Mouse (Mus musculus): ENCODE results near the gene Lin7b. TPM values are rescaled to one million over a fixed set of nuclear protein-coding genes. Genes with fewer than 3 reads are reported as not detected.

Lin7b gene
- polyA plus RNA-seq (2015; fragmentation: Nextera tagmentation; extraction: Ambion mirVana), result 2.3 and 2.5 TPM in 2 replicates

DNA sequence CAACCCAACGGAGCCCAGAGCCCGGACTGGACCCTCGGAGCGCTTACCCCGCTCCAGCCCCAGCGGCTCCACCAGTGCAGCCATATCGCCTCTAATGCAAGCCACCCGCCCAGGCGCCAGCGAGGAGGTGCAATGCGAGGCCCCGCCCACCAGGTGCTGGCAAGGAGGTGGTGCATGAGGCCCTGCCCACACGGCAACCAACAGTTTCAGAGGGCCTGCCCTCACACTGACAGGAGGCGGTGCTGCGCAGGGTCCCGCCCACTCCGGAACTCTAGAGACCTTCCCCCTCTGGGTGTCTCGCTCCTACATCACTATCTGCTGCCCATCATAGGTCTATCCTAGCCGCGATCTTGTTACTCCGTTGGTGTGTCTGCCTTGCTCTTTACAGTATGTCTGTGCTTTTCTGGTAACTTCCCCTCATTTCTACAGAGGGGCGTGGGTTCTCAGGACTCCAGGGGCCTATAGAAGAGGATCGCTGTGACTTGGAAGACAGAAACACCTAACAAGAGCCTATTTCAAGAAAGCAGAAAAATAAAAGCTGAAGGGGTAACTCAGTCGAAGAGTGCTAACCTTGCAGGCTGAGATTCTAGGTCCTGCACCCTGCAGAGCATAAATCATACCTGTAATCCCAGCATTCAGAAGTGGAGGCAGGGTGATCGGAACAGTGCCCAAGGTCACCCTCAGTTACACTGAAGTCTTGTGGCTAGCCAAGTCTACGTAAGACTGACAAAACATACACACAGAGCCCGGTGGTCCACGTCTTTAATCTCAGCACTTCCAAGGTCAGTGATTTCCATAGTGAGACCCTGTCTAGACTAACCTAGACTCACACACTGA is at the start of gene Lin7b:
Gene Lin7b (minus strand): TSS at position 109 of the 837 bp plus-strand sequence.
- Histone ChIP-seq H3K9me3 (no peaks in the 10 kb centered on the region), H3K36me3 (peaks cover 30% of the 10 kb centered on the region), H3K27me3 (peaks cover 29% of the 10 kb centered on the region), H3K4me1 (peaks cover 31% of the 10 kb centered on the region), H3K4me2 (peak within 1 kb of the TSS; percentile 88), H3K4me3 (peak within 1 kb of the TSS; percentile 57), H3K27ac (no peak within 1 kb of the TSS), H3K9ac (peak within 1 kb of the TSS; percentile 27)
- 12% methylated on average over 28 of the region's 28 CpGs for WGBS
- peak; percentile 64 for ATAC-seq (ENCODE audit: insufficient number of reproducible peaks, low FRiP score, low TSS enrichment, low read depth)

- no peak overlapping the region; the same call in 1 of the 2 replicates for H3K4me2 ChIP-seq
- ATAC-seq (ENCODE audit: insufficient number of reproducible peaks, low FRiP score, low TSS enrichment, low read depth), result no peak
- peaks cover 26% of the 10 kb centered on the region for H3K36me3 ChIP-seq
- H3K27ac ChIP-seq, result no peak overlapping the region
- no peak overlapping the region for H3K9ac ChIP-seq
- H3K9me3 ChIP-seq, result no peaks in the 10 kb centered on the region
- H3K4me1 ChIP-seq, result peaks cover 51% of the 10 kb centered on the region
- 10% methylated on average over 13 of the region's 13 CpGs for WGBS
- no peak overlapping the region for H3K4me3 ChIP-seq
- H3K27me3 ChIP-seq, result peaks cover 77% of the 10 kb centered on the region
Observed at GRCm38 (mm10) chr7:45417962-45418492, 47.6 kb upstream of the Lin7b start.

- Histone ChIP-seq H3K9ac (no peak overlapping the region; the same call in 1 of the 2 replicates), H3K4me3 (no peak overlapping the region)
Observed at GRCm38 (mm10) chr7:45415636-45416035, 45.3 kb upstream of the Lin7b start.

DNA sequence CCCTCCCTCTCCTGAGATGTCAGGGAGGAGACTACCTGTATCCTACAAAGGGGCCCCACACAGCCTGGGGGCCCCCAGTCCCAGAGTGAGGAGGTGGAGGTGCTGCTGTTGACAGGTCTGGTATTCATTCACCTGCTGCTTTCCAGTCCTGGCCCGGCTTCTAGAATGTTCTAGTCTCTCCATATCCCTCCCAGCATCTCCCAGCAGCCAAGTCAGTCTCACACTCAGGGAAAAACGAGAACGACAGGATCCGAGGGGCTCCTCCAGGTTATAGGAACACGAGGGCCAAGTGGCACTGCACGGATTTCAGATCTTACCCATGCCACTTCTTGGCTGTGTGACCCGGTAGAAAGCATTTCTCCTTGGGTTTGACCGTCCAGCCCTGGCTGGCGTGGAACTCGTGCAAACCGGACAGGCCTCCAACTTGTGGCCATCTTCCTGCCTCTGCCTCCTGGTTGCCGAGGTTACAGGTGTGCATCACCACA is 44.4 kb upstream of the Lin7b start:
- H3K27ac ChIP-seq, result no peak overlapping the region
- no peaks in the 10 kb centered on the region for H3K9me3 ChIP-seq
- 0 out of 2 replicates have a peak overlapping the region, but pooled peaks have one; percentile 61 for H3K4me3 ChIP-seq
- H3K4me2 ChIP-seq, result no peak overlapping the region
- ATAC-seq (ENCODE audit: insufficient number of reproducible peaks, low FRiP score, low TSS enrichment, low read depth), result no peak
- WGBS, result 34% methylated on average over 12 of the region's 12 CpGs
- H3K36me3 ChIP-seq, result no peaks in the 10 kb centered on the region
- peaks cover 94% of the 10 kb centered on the region for H3K27me3 ChIP-seq
- H3K9ac ChIP-seq, result no peak overlapping the region
- peaks cover 46% of the 10 kb centered on the region for H3K4me1 ChIP-seq

More at GRCm38 (mm10) chr7:45415636-45416035, 45.3 kb upstream of the Lin7b start:
- Histone ChIP-seq H3K9me3 (no peaks in the 10 kb centered on the region), H3K4me1 (peaks cover 53% of the 10 kb centered on the region), H3K36me3 (peaks cover 2% of the 10 kb centered on the region; the same call in 1 of the 2 replicates), H3K4me2 (peak overlapping the region; percentile 12; the same call in 1 of the 2 replicates), H3K27ac (no peak overlapping the region), H3K27me3 (peaks cover 93% of the 10 kb centered on the region)
- ATAC-seq (ENCODE audit: insufficient number of reproducible peaks, low FRiP score, low TSS enrichment, low read depth), result no peak
- 13% methylated on average over 37 of the region's 37 CpGs for WGBS

- Histone ChIP-seq H3K27ac (peak overlapping the region; percentile 72), H3K27me3 (peaks cover 95% of the 10 kb centered on the region), H3K36me3 (no peaks in the 10 kb centered on the region), H3K9me3 (no peaks in the 10 kb centered on the region), H3K4me1 (peaks cover 43% of the 10 kb centered on the region), H3K9ac (peak overlapping the region; percentile 52), H3K4me2 (peak overlapping the region; percentile 95), H3K4me3 (peak overlapping the region; percentile 61)
- ATAC-seq (ENCODE audit: insufficient number of reproducible peaks, low FRiP score, low TSS enrichment, low read depth), result peak; percentile 37; the same call in 1 of the 2 replicates
- WGBS, result 2% methylated on average over 24 of the region's 27 CpGs
Observed at GRCm38 (mm10) chr7:45413864-45414739, 43.7 kb upstream of the Lin7b start.

DNA sequence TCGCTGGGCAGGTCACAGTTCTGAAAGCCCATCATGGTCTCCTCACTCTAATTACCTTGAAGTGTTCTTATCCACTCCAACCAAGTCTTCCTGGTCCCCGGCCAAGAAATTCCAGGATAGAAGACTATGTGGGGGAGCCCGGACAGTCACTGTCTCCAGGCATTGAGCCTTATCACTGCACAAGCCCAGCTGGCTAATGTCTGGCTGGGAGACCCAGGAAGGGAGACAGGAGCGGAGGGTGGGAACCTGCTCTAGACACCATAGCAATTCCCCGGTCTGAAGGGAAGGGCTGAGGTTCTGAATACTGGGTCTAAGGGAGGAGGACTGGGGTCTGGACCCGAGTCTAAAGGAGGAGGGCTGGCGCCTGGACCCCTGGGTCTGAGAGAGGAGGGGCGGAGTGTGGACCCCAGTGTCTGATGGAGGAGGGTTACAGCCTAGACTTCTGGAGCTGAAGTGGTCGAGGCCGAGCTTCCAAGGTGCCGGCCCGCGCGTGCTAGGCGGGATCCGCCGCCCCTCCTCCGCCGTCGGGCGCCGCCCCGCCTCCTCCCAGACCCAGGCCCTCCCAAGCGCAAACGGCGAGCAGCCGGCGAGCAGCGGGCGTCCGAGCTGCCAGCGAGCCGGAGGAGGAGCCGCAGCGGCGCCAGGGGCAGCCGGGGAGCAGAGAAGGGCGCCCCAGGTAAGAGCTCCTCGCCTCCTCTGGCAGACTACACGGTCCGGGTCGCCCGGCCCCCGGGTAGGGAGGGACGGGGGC is 42.9 kb upstream of the Lin7b start, which contains the start of gene Ntf5:
Gene Ntf5 (plus strand): TSS at position 583 of the 751 bp plus-strand sequence.
- Histone ChIP-seq H3K4me2 (peak within 1 kb of the TSS; percentile 95), H3K27me3 (peaks cover 95% of the 10 kb centered on the region)
- ATAC-seq (ENCODE audit: insufficient number of reproducible peaks, low FRiP score, low TSS enrichment, low read depth), result no peak

DNA sequence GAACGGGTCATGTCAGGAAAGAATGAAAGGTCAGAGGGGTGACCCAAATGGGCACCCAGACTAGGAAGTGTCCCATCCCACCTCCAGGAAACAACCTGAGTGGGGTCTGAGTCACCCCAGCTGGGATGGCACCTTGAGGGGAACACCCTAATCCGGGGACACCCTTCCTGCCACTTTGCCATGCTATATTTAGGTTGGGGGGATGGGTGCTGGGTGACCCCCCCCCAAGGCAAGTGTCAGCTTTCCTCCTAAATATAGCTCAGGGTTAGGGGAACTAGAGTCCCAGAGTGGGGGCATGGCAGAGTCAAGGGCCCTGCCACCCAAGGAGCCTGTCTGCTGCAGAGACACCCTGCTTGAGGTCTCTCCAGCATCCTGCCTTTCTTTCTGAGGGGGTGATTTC is 42.0 kb upstream of the Lin7b start:
- H3K9ac ChIP-seq, result no peak overlapping the region
- no peak overlapping the region for H3K27ac ChIP-seq
- H3K9me3 ChIP-seq, result no peaks in the 10 kb centered on the region
- H3K4me2 ChIP-seq, result no peak overlapping the region
- ATAC-seq (ENCODE audit: insufficient number of reproducible peaks, low FRiP score, low TSS enrichment, low read depth), result no peak
- peaks cover 26% of the 10 kb centered on the region for H3K4me1 ChIP-seq
- peaks cover 95% of the 10 kb centered on the region for H3K27me3 ChIP-seq
- WGBS, result 82% methylated on average over 2 of the region's 2 CpGs
- no peak overlapping the region for H3K4me3 ChIP-seq
- no peaks in the 10 kb centered on the region for H3K36me3 ChIP-seq

More for the DNA sequence above, 42.9 kb upstream of the Lin7b start, which contains the start of gene Ntf5:
- H3K4me3 ChIP-seq, result peak within 1 kb of the TSS; percentile 61
- H3K9ac ChIP-seq, result peak within 1 kb of the TSS; percentile 52
- H3K4me1 ChIP-seq, result peaks cover 35% of the 10 kb centered on the region
- no peaks in the 10 kb centered on the region for H3K9me3 ChIP-seq
- H3K36me3 ChIP-seq, result no peaks in the 10 kb centered on the region
- WGBS, result 3% methylated on average over 38 of the region's 45 CpGs
- H3K27ac ChIP-seq, result peak within 1 kb of the TSS; percentile 72

DNA sequence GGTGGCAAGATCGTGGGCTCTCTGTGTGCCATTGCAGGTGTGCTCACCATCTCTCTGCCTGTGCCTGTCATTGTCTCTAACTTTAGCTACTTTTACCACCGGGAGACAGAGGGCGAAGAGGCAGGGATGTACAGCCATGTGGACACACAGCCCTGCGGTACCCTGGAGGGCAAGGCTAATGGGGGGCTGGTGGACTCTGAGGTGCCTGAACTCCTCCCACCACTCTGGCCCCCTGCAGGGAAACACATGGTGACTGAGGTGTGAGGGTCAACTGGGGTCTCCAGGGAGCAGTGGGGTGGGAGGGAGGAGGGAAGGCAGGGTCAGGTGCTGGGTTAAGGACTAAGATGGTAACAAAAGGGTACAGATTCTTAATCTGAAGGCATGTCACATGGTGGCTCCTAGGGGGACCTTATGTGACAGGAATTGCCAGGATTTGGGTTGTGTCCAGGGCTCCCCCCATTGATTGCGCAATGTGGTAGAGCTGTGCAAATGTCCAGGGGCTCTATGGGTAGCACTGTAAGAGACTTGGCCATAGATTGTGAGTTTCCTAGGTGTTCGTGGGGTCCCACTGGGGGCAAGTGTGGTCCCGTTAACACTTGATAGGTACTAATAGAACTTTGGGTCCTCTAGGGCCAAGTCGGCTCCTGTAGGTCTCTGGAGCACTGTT is 39.2 kb upstream of the Lin7b start:
- ATAC-seq (ENCODE audit: insufficient number of reproducible peaks, low FRiP score, low TSS enrichment, low read depth), result no peak
- Histone ChIP-seq H3K27ac (no peak overlapping the region), H3K4me1 (peaks cover 34% of the 10 kb centered on the region), H3K27me3 (peaks cover 96% of the 10 kb centered on the region), H3K9me3 (no peaks in the 10 kb centered on the region), H3K9ac (no peak overlapping the region), H3K36me3 (no peaks in the 10 kb centered on the region), H3K4me2 (no peak overlapping the region), H3K4me3 (no peak overlapping the region)
- WGBS, result 84% methylated on average over 8 of the region's 8 CpGs

GRCm38 (mm10) chr7:45408949-45409348 is 38.6 kb upstream of the Lin7b start:
- no peaks in the 10 kb centered on the region for H3K36me3 ChIP-seq
- H3K4me1 ChIP-seq, result peaks cover 29% of the 10 kb centered on the region
- no peak overlapping the region for H3K4me2 ChIP-seq
- no peaks in the 10 kb centered on the region for H3K9me3 ChIP-seq
- no peak overlapping the region for H3K9ac ChIP-seq
- 88% methylated on average over 17 of the region's 17 CpGs for WGBS
- H3K27ac ChIP-seq, result no peak overlapping the region
- no peak overlapping the region for H3K4me3 ChIP-seq
- peaks cover 89% of the 10 kb centered on the region for H3K27me3 ChIP-seq
- no peak for ATAC-seq (ENCODE audit: insufficient number of reproducible peaks, low FRiP score, low TSS enrichment, low read depth)

DNA sequence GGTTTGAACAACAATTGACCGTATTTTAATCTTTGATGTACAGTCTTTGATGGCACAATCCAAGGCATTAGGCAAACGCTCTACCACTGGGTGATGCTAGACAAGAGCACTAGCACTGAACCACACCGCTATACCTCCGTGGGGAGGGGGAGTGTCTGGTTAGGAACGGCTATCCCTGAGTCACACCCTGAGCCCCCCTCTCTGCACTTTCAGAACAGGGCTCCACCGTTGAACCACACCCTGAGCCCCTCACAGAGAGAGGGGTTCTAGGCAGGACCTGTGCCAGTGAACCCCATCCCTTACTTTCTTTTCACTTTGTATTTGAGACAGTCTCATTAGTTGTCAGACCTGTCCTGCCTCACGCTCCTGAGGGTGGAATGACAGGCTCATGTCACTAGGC is 38.0 kb upstream of the Lin7b start:
- WGBS, result 57% methylated on average over 7 of the region's 7 CpGs
- H3K9ac ChIP-seq, result no peak overlapping the region
- no peak for ATAC-seq (ENCODE audit: insufficient number of reproducible peaks, low FRiP score, low TSS enrichment, low read depth)

More for the DNA sequence above, 38.0 kb upstream of the Lin7b start:
- H3K9me3 ChIP-seq, result no peaks in the 10 kb centered on the region
- peaks cover 83% of the 10 kb centered on the region for H3K27me3 ChIP-seq
- peaks cover 23% of the 10 kb centered on the region for H3K4me1 ChIP-seq
- H3K36me3 ChIP-seq, result no peaks in the 10 kb centered on the region
- no peak overlapping the region for H3K4me3 ChIP-seq
- no peak overlapping the region for H3K4me2 ChIP-seq
- H3K27ac ChIP-seq, result no peak overlapping the region
